Mouse (Mus musculus) neural tube, embryonic 12.5 days (tissue): ENCODE measurements around the gene Ptpn14. TPM values are rescaled to one million over a fixed set of nuclear protein-coding genes. Genes with fewer than 3 reads are reported as not detected.

Experiments used
- ATAC-seq: fragments of 200-750 bp; cut with Nextera tagmentation; 2 replicates; pipeline ENCODE4 v1.8.0; 2017; ENCODE audit warnings: low read depth, mild to moderate bottlenecking, moderate TSS enrichment, moderate library complexity; ENCODE audit not compliant: low FRiP score
- H3K27ac ChIP-seq: fragments of 300-500 bp; sonication (generic); 2 replicates; pipeline ENCODE4 v1.5.1; 2016
- H3K27me3 ChIP-seq: fragments of 300-500 bp; sonication (generic); replicated peaks from 2 replicates; pipeline ENCODE4 v1.6.1; 2016; ENCODE audit warnings: mild to moderate bottlenecking
- H3K36me3 ChIP-seq: fragments of 300-500 bp; sonication (generic); 2 replicates; pipeline ENCODE4 v1.6.1; 2016; ENCODE audit warnings: mild to moderate bottlenecking
- H3K4me1 ChIP-seq: fragments of 300-500 bp; sonication (generic); 2 replicates; pipeline ENCODE4 v1.6.1; 2016
- H3K4me2 ChIP-seq: fragments of 300-500 bp; sonication (generic); replicated peaks from 2 replicates; pipeline ENCODE4 v1.6.1; 2016; ENCODE audit warnings: mild to moderate bottlenecking
- H3K4me3 ChIP-seq: fragments of 300-500 bp; sonication (generic); 2 replicates; pipeline ENCODE4 v1.5.1; 2016
- H3K9ac ChIP-seq: fragments of 300-500 bp; sonication (generic); 2 replicates; pipeline ENCODE4 v1.6.1; 2016; ENCODE audit warnings: mild to moderate bottlenecking
- H3K9me3 ChIP-seq: fragments of 300-500 bp; sonication (generic); 2 replicates; pipeline ENCODE4 v1.6.1; 2016; ENCODE audit warnings: mild to moderate bottlenecking
- WGBS: fragments of 180-500 bp; shearing (Covaris S2); methylation state at CpG from one replicate; pipeline ENCODE4 v1.1.7; 2016; 5-methylcytosine and 5-hydroxymethylcytosine counted together
- polyA plus RNA-seq: library from polyadenylated mRNA; unstranded; fragments of >200 nt; fragmentation: Nextera tagmentation; extraction: Ambion mirVana; gene quantifications from 2 replicates; pipeline ENCODE4 v1.2.1, GENCODE M21; 2016

Ptpn14 gene
- polyA plus RNA-seq, 1 experiment from 2014 or later = 4.5 TPM

DNA sequence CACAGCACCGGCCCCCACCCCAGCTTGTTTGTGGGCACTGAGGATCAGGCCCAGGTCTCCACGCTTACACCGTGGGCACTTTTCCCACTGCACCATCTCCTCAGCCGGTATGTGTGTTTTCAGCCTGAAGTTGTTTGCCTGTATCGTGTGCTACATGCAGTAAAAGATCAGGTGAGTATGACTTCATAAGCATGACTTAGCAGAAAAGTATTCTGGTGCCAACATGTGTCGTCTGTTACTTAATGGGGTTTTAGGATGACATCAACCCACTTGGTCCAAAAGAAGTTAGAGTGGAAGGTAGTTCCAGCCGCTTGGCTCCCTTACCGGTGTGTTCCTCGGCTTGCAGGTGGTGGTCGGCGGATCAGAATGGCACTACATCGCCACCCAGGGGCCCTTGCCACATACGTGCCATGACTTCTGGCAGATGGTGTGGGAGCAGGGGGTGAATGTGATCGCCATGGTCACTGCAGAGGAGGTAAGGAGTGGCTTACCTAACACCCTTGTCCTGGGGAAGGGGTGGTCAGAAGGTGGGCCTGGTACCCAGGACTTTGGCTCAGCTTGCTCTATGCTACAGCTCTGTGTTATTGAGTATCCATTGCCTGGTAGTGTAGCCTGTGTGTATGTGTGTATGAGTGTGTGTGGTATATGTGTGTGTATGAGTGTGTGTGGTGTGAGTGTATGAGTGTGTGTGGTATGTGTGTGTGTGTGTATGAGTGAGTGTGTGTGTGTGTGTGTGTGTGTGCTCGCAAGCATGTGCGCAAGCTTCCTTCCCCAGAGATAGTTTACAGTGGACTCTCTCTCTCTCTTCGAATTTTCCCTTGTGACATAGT, 132.3 kb downstream of the Ptpn14 start:
- 90% methylated on average over 17 of the region's 17 CpGs for WGBS
- no peak overlapping the region for H3K9ac ChIP-seq
- no peaks in the 10 kb centered on the region for H3K36me3 ChIP-seq
- H3K27me3 ChIP-seq = no peaks in the 10 kb centered on the region
- no peaks in the 10 kb centered on the region for H3K9me3 ChIP-seq
- no peaks in the 10 kb centered on the region for H3K4me1 ChIP-seq
- H3K4me2 ChIP-seq = no peak overlapping the region
- no peak overlapping the region for H3K4me3 ChIP-seq
- no peak for ATAC-seq
- no peak overlapping the region for H3K27ac ChIP-seq

DNA sequence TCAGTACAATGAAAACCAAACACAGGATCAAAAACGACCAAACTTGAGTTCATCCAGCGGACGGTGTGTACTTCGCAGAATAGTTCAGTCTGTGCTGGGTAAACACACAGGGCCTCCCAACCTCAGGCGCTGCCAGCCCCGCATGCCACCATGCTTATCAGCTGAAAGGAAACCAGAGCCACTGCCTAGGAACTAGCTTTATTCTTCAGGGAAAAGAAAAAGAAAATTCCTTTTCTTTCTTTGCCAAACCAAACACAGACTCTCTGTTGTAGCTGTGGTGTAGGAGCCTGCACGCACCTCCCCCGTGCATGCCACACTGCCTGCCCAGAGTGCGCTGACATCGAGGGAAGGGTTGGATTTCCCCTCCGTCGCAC, 132.9 kb downstream of the Ptpn14 start:
- no peak overlapping the region for H3K4me3 ChIP-seq
- no peak overlapping the region for H3K27ac ChIP-seq
- H3K9ac ChIP-seq = no peak overlapping the region
- no peak overlapping the region for H3K4me2 ChIP-seq
- H3K27me3 ChIP-seq = no peaks in the 10 kb centered on the region
- ATAC-seq = no peak
- WGBS = 85% methylated on average over 12 of the region's 12 CpGs
- no peaks in the 10 kb centered on the region for H3K9me3 ChIP-seq
- H3K36me3 ChIP-seq = no peaks in the 10 kb centered on the region
- no peaks in the 10 kb centered on the region for H3K4me1 ChIP-seq

DNA sequence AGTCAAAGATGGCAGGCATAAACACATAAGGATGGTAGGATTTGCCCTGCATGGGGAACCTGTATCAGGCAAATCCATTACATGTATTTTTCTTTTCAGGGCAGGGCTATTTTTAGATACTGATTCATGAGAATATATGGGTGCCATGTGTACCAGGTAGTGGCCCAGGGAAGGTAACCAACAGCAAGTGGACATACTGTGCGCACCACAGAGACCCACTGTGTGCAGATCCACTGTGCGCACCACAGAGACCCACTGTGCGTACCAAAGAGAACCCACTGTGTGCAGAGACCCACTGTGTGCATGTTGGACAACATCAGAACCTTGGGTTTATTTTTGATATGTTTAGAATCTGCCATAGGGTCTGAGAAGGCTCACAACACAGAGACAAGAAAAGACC, 135.7 kb downstream of the Ptpn14 start:
- no peak overlapping the region for H3K27ac ChIP-seq
- no peak overlapping the region for H3K4me2 ChIP-seq
- H3K9me3 ChIP-seq = no peaks in the 10 kb centered on the region
- ATAC-seq = no peak
- no peak overlapping the region for H3K4me3 ChIP-seq
- no peaks in the 10 kb centered on the region for H3K4me1 ChIP-seq
- H3K9ac ChIP-seq = no peak overlapping the region
- H3K27me3 ChIP-seq = no peaks in the 10 kb centered on the region
- no peaks in the 10 kb centered on the region for H3K36me3 ChIP-seq
- 95% methylated on average over 3 of the region's 3 CpGs for WGBS

DNA sequence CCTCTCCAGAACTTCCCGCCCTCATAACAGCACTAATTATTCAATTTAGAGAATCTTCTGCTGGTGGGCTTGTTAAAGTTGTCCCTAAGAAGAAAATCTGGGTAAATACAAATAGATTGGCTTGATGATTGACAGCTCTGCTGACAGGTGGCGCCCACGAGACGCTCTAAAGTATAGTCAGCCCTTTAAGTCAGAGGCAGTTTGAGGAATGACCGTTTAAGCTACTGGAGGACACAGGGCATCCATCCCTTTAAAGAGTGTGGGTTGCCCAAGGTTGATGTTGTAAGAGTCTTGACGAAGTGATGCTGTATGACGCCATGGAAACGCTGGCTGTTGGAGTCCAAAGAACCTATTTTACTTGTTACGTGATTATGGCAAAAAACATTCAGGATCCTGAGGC, 136.2 kb downstream of the Ptpn14 start:
- no peak overlapping the region for H3K27ac ChIP-seq
- no peak for ATAC-seq
- 80% methylated on average over 9 of the region's 9 CpGs for WGBS

DNA sequence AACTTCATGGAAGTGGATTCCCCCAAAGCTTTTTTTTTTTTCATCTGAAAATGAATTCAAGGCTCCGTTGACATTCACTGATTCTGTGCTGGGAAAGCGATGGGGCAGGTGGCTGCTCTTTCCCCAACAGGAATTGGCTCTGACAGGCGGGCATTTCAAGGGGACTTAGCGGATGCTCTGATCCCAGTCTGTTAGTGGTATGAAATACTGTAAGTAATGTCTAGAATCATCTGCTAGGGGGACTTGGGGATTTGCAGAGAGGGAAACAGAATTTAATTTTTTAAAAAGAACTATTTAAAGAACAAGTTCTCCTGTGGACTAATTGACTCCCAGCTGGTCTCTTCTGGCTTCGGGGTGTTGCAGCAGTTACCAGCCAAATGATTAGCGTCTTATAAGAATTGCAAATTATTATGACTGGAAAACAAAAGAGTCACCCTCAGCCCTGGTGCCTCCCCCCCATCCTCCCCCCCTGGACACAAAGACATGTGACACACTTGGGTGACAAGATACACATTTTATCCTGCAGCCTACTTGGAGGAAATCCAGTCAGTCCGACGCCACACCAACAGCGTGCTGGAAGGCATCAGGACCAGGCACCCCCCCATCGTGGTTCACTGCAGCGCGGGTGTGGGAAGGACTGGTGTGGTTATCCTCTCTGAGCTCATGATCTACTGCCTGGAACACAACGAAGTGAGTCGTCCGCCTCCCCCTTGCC, 136.9 kb downstream of the Ptpn14 start:
- Histone ChIP-seq H3K4me1 (no peaks in the 10 kb centered on the region), H3K27me3 (no peaks in the 10 kb centered on the region), H3K9me3 (no peaks in the 10 kb centered on the region), H3K36me3 (no peaks in the 10 kb centered on the region), H3K27ac (no peak overlapping the region), H3K4me3 (no peak overlapping the region), H3K9ac (no peak overlapping the region), H3K4me2 (no peak overlapping the region)
- no peak for ATAC-seq
- 80% methylated on average over 15 of the region's 15 CpGs for WGBS

More for the DNA sequence above, 136.2 kb downstream of the Ptpn14 start:
- Histone ChIP-seq H3K9ac (no peak overlapping the region), H3K36me3 (no peaks in the 10 kb centered on the region), H3K27me3 (no peaks in the 10 kb centered on the region), H3K4me1 (no peaks in the 10 kb centered on the region), H3K4me2 (no peak overlapping the region), H3K4me3 (no peak overlapping the region), H3K9me3 (no peaks in the 10 kb centered on the region)

DNA sequence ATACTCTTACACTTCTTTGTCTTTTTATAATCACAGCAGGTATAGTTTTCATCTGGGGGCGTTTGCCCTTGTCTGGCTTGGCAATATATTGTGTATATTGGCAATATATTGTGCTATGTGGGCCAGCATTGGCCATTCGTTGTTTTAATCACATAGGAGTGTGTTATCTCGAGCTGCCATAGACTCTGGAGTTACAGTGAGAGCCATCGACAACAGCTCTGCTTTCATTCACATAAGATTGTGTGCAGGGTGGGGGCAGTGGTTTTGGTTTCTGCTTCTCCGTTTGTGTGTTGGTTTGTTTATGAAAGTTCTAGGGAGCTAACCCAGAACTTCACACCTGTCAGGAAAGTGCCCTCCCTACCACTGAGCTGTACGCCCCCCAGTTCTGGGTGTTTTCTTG, 138.6 kb downstream of the Ptpn14 start:
- Histone ChIP-seq H3K4me1 (no peaks in the 10 kb centered on the region), H3K27ac (no peak overlapping the region), H3K9me3 (no peaks in the 10 kb centered on the region), H3K4me2 (no peak overlapping the region), H3K36me3 (no peaks in the 10 kb centered on the region), H3K27me3 (no peaks in the 10 kb centered on the region), H3K4me3 (no peak overlapping the region), H3K9ac (no peak overlapping the region)
- 84% methylated on average over 6 of the region's 6 CpGs for WGBS
- no peak for ATAC-seq

DNA sequence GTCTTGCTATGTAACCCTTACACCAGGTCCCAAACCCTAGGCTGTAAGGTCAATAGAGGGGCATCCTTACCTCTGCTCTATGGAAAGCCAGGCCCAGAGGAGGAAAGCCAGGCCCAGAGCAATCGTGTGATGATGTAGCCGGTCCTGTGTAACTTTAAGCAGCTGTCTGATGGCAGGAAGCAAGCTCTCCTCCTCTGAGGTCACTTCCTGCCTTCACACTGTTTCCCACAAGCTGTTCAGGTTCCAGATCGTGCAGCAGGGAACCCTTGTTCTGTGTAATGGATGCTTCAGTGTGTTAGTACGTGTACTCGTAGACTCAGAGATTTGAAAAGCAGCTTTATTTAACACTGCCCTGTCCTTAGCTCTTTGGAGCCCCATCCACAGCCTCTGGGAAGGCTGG, 139.0 kb downstream of the Ptpn14 start:
- ATAC-seq = no peak
- H3K9me3 ChIP-seq = no peaks in the 10 kb centered on the region
- H3K27ac ChIP-seq = no peak overlapping the region
- H3K27me3 ChIP-seq = no peaks in the 10 kb centered on the region
- H3K9ac ChIP-seq = no peak overlapping the region
- H3K4me1 ChIP-seq = no peaks in the 10 kb centered on the region
- H3K36me3 ChIP-seq = no peaks in the 10 kb centered on the region
- H3K4me2 ChIP-seq = no peak overlapping the region
- 68% methylated on average over 5 of the region's 5 CpGs for WGBS
- no peak overlapping the region for H3K4me3 ChIP-seq

DNA sequence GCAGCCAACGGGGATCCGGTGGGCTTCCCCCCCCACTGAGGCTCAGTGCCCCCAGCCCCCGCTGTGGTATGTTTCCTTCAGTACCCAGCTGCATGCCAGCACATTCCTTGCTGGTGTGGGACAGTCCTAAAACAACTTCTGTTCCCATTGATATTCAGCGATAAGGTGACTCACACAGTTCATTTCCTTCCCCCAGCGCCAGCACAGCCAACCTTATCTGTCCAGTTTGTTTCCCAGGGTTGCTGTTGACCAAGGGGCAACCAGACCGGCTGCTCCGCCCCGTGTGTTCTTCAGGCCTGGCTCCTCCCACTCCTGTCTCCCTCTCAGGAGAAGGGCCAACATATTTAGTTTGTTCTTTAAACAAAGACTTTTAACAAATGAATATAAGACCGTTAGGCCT, 139.4 kb downstream of the Ptpn14 start:
- no peaks in the 10 kb centered on the region for H3K27me3 ChIP-seq
- H3K36me3 ChIP-seq = no peaks in the 10 kb centered on the region
- no peaks in the 10 kb centered on the region for H3K9me3 ChIP-seq
- no peak overlapping the region for H3K4me2 ChIP-seq
- WGBS = 77% methylated on average over 9 of the region's 9 CpGs
- no peaks in the 10 kb centered on the region for H3K4me1 ChIP-seq
- no peak overlapping the region for H3K9ac ChIP-seq
- H3K4me3 ChIP-seq = no peak overlapping the region
- H3K27ac ChIP-seq = no peak overlapping the region
- no peak for ATAC-seq

DNA sequence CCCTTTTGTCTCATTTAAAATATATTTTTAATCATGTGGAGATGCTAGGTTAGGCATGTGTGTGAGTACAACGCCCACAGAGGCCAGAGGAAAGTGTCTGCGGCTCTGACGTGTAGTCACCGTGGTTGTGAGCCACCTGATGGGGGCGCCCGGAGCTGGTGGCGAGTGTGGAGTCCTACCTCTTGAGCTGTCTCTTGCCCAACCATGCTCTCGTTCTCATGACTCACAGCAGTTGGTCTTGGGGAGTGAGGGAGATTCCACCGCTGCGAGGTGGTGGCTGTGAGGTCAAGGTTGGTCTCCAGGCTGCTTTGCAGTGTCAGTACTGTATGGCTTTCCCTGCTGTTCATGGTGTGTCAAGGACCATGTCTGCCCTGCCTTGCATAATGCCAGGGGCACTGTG, 140.0 kb downstream of the Ptpn14 start:
- no peak for ATAC-seq
- Histone ChIP-seq H3K27ac (no peak overlapping the region), H3K9me3 (no peaks in the 10 kb centered on the region), H3K4me1 (no peaks in the 10 kb centered on the region), H3K36me3 (no peaks in the 10 kb centered on the region), H3K9ac (no peak overlapping the region), H3K4me2 (no peak overlapping the region), H3K4me3 (no peak overlapping the region), H3K27me3 (no peaks in the 10 kb centered on the region)
- 87% methylated on average over 10 of the region's 10 CpGs for WGBS

DNA sequence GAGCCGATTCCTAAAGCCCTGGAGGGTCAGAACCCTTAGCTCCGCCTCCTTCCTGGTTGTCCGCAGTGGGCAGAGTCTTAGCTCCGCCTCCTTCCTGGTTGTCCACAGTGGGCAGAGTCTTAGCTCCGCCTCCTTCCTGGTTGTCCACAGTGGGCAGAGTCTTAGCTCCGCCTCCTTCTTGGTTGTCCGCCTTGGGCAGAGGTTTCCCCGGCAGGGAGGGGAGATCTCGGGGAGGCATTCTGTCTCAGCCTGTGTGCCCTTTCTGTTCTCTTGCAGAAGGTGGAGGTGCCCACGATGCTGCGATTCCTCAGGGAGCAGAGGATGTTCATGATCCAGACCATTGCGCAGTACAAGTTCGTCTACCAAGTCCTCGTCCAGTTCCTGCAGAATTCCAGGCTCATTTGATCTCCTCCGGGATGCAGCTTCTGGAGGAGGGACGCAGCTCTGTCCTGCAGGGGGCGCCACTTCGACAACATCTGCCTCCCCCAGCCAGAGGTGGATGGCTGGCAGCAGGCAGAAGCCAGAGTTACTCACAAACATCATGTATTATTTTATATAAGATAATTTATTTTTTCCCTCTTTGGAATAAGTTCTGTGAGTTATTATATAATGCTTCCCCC, 141.7 kb downstream of the Ptpn14 start:
- no peak for ATAC-seq
- Histone ChIP-seq H3K4me3 (no peak overlapping the region), H3K9me3 (no peaks in the 10 kb centered on the region), H3K27ac (no peak overlapping the region), H3K9ac (no peak overlapping the region), H3K4me1 (no peaks in the 10 kb centered on the region; the same call in 1 of the 2 replicates), H3K27me3 (no peaks in the 10 kb centered on the region), H3K36me3 (no peaks in the 10 kb centered on the region), H3K4me2 (no peak overlapping the region)
- WGBS = 93% methylated on average over 18 of the region's 18 CpGs

DNA sequence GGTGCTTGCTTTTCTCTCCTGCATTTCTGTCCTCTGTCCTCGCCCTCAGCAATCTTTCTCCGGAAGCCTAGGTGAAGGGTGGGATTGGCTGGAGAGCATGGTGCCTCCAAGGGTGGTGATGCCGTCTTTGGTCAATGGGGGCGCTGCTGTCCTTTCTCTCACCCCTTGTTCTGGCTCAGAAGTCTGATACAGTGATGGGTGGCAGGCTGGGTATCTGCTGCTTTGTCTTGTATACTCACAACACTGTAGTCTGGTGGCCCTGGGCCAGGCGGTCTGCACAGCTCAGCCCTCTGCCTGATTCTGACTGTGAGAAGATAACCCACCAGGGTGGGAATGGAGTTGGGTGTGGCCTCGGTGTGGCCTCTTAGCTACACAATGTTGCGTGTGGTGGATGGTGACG, 142.5 kb downstream of the Ptpn14 start:
- ATAC-seq = no peak
- no peaks in the 10 kb centered on the region for H3K27me3 ChIP-seq
- H3K4me2 ChIP-seq = no peak overlapping the region
- H3K9ac ChIP-seq = no peak overlapping the region
- 82% methylated on average over 8 of the region's 8 CpGs for WGBS
- H3K4me1 ChIP-seq = no peaks in the 10 kb centered on the region; the same call in 1 of the 2 replicates
- no peak overlapping the region for H3K27ac ChIP-seq
- H3K36me3 ChIP-seq = no peaks in the 10 kb centered on the region
- H3K4me3 ChIP-seq = no peak overlapping the region
- no peaks in the 10 kb centered on the region for H3K9me3 ChIP-seq

DNA sequence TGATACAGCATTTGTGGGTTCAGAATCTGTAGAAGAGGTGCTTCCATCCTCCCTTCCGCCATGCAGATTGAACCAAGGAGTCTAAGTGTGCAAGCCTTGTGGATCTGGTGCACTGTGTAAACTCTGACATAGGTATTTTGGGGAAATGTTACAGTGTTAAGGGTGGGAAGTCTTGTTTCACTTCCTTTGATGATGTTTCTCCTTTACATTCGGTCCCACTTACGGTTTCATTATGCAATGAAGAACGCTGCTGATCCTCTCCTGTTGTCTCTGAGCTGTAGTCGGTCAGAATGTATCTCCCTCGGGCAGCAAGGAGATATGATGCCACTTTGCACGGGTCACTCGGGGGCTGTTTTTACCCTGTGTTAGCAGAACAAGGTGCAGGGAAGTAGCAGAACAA, 143.6 kb downstream of the Ptpn14 start:
- no peak overlapping the region for H3K4me2 ChIP-seq
- no peak for ATAC-seq
- no peaks in the 10 kb centered on the region for H3K36me3 ChIP-seq
- H3K27ac ChIP-seq = no peak overlapping the region
- no peak overlapping the region for H3K4me3 ChIP-seq
- no peak overlapping the region for H3K9ac ChIP-seq
- WGBS = 91% methylated on average over 8 of the region's 8 CpGs
- no peaks in the 10 kb centered on the region; the same call in 1 of the 2 replicates for H3K4me1 ChIP-seq
- no peaks in the 10 kb centered on the region for H3K9me3 ChIP-seq
- no peaks in the 10 kb centered on the region for H3K27me3 ChIP-seq
